Mouse (Mus musculus) ES-E14 (cell line): ENCODE measurements at regions not wholly inside any gene's neighbourhood (a gene's known extent, or its start where the extent isn't known, plus 50 kb on each side); places are given as distances from the start of the nearest gene placed in this dataset.

Experiments
- DNase-seq: peaks from one replicate; pipeline ENCODE4 v3.0.0-alpha.2; 2013; ENCODE audit warnings: low read depth, low spot score
- H3K27ac ChIP-seq: 2 replicates; pipeline ENCODE4 v1.5.1; 2012; ENCODE audit warnings: low read depth, mild to moderate bottlenecking, low read length, moderate library complexity, mixed read lengths; ENCODE audit not compliant: poor library complexity, insufficient read depth, severe bottlenecking
- H3K36me3 ChIP-seq: 2 replicates; pipeline ENCODE4 v1.6.1; 2012; ENCODE audit warnings: mild to moderate bottlenecking, low read length, moderate library complexity, mixed read lengths; ENCODE audit not compliant: control insufficient read depth, poor library complexity, insufficient read depth, severe bottlenecking
- H3K4me1 ChIP-seq, 2 experiments: fragments of 150-350 bp in 1 of 2; sonication (generic) in 1 of 2; 2 replicates each; pipeline ENCODE4 v1.6.1; 2012; ENCODE audit warnings: low read length in 2 of 2, mild to moderate bottlenecking in 1 of 2, mixed read lengths in 1 of 2; ENCODE audit not compliant: control insufficient read depth in 2 of 2, insufficient read depth in 2 of 2, poor library complexity in 1 of 2
- H3K4me3 ChIP-seq, 2 experiments: fragments of 150-350 bp in 1 of 2; sonication (generic) in 1 of 2; 2 replicates each; pipeline ENCODE4 v1.5.1; 2012; ENCODE audit warnings: low read length in 2 of 2, low read depth in 1 of 2, mild to moderate bottlenecking in 1 of 2, mixed read lengths in 1 of 2; ENCODE audit not compliant: insufficient read depth in 1 of 2, poor library complexity in 1 of 2, severe bottlenecking in 1 of 2
- H3K9ac ChIP-seq: 2 replicates; pipeline ENCODE4 v1.6.1; 2012; ENCODE audit warnings: low read depth, mild to moderate bottlenecking, low read length, mixed read lengths; ENCODE audit not compliant: poor library complexity, insufficient read depth, severe bottlenecking
- H3K9me3 ChIP-seq: fragments of 150-350 bp; sonication (generic); 2 replicates; pipeline ENCODE4 v1.6.1; 2012; ENCODE audit warnings: low read depth, mild to moderate bottlenecking, low read length; ENCODE audit not compliant: control insufficient read depth, insufficient read depth
- CHD2 ChIP-seq: IDR thresholded peaks from 2 replicates; pipeline ENCODE4 v1.6.1; 2014; ENCODE audit warnings: mild to moderate bottlenecking, low read depth, low read length, inconsistent platforms
- HCFC1 ChIP-seq: IDR thresholded peaks from 2 replicates; pipeline ENCODE4 v1.6.1; 2012; ENCODE audit warnings: low read length, inconsistent platforms, borderline replicate concordance; ENCODE audit not compliant: insufficient read depth
- MAFK ChIP-seq: IDR thresholded peaks from 2 replicates; pipeline ENCODE4 v1.6.1; 2014; ENCODE audit warnings: mild to moderate bottlenecking, low read depth, low read length, inconsistent platforms; ENCODE audit not compliant: insufficient read depth
- ZC3H11A ChIP-seq: IDR thresholded peaks from 2 replicates; pipeline ENCODE4 v1.6.1; 2012; ENCODE audit warnings: low read depth, mild to moderate bottlenecking, inconsistent platforms, low read length, borderline replicate concordance
- ZNF384 ChIP-seq: IDR thresholded peaks from 2 replicates; pipeline ENCODE4 v1.6.1; 2012; ENCODE audit warnings: low read depth, low read length, inconsistent platforms
- in situ Hi-C, 2 experiments: fragments of 600-800 bp; cut with MboI; formaldehyde crosslinking; loops; one replicate each; pipeline ENCODE4 v1.15.1; 2025; ENCODE audit warnings: low sequenced_read_pairs in 2 of 2, inconsistent platforms in 1 of 2; ENCODE audit not compliant: unreplicated experiment in 2 of 2

- no peak for DNase-seq
- Histone ChIP-seq H3K4me1 (no peaks in the 10 kb centered on the region; a peak in 1 of 4 replicates), H3K4me3 (no peak overlapping the region), H3K9ac (no peak overlapping the region), H3K9me3 (no peaks in the 10 kb centered on the region), H3K36me3 (no peaks in the 10 kb centered on the region), H3K27ac (no peak overlapping the region)
- in situ Hi-C loops: no loop called here
- TF ChIP-seq MAFK: no peak
- TF ChIP-seq ZC3H11A: no peak
- TF ChIP-seq HCFC1: no peak
- TF ChIP-seq ZNF384: no peak
- TF ChIP-seq CHD2: no peak
Observed at GRCm38 (mm10) chr15:85665181-85665821, 69.5 kb upstream of the Ppara start.

- in situ Hi-C loops: no loop called here
- Histone ChIP-seq H3K4me3 (no peak overlapping the region), H3K27ac (no peak overlapping the region), H3K4me1 (no peaks in the 10 kb centered on the region; a peak in 1 of 4 replicates), H3K9ac (no peak overlapping the region), H3K36me3 (no peaks in the 10 kb centered on the region), H3K9me3 (no peaks in the 10 kb centered on the region)
- DNase-seq: no peak
- TF ChIP-seq ZC3H11A (no peak), ZNF384 (no peak), MAFK (no peak), HCFC1 (no peak), CHD2 (no peak)
Observed at GRCm38 (mm10) chr15:85666496-85666895, 68.3 kb upstream of the Ppara start.

- no peak for DNase-seq
- in situ Hi-C loops: no loop called here
- Histone ChIP-seq H3K9me3 (no peaks in the 10 kb centered on the region), H3K9ac (no peak overlapping the region), H3K36me3 (no peaks in the 10 kb centered on the region), H3K4me3 (no peak overlapping the region), H3K27ac (no peak overlapping the region), H3K4me1 (no peaks in the 10 kb centered on the region; a peak in 1 of 4 replicates)
- TF ChIP-seq CHD2: no peak
- TF ChIP-seq HCFC1: no peak
- no peak for TF ChIP-seq MAFK
- TF ChIP-seq ZC3H11A: no peak
- TF ChIP-seq ZNF384: no peak
Observed at GRCm38 (mm10) chr15:85667381-85667791, 67.4 kb upstream of the Ppara start.

- Histone ChIP-seq H3K9ac (no peak overlapping the region), H3K27ac (no peak overlapping the region), H3K36me3 (no peaks in the 10 kb centered on the region), H3K9me3 (no peaks in the 10 kb centered on the region), H3K4me3 (no peak overlapping the region), H3K4me1 (no peaks in the 10 kb centered on the region; a peak in 1 of 4 replicates)
- TF ChIP-seq CHD2: no peak
- no peak for TF ChIP-seq ZNF384
- no peak for TF ChIP-seq ZC3H11A
- no peak for TF ChIP-seq HCFC1
- TF ChIP-seq MAFK: no peak
- DNase-seq: no peak
- in situ Hi-C loops: no loop called here
Observed at GRCm38 (mm10) chr15:85667906-85668590, 66.7 kb upstream of the Ppara start.
